Mouse (Mus musculus) neural tube, embryonic 15.5 days (tissue): ENCODE data around the gene Rab8b. TPM values are rescaled to one million over a fixed set of nuclear protein-coding genes. Genes with fewer than 3 reads are reported as not detected.
A peak's percentile ranks its signal among the peaks of the same experiment; 100 is the strongest.
"Not testable (repeated sequence)": the region's sequence is repeated elsewhere in the genome, so short reads cannot be mapped to it uniquely, and the experiment has no call there.

Experiments used
- ATAC-seq: fragments of 200-750 bp; cut with Nextera tagmentation; 2 replicates; pipeline ENCODE4 v1.8.0; 2017; ENCODE audit warnings: mild to moderate bottlenecking, moderate TSS enrichment, moderate library complexity; ENCODE audit not compliant: low FRiP score
- H3K27ac ChIP-seq: fragments of 300-500 bp; sonication (generic); replicated peaks from 2 replicates; pipeline ENCODE4 v1.5.1; 2015; ENCODE audit warnings: mild to moderate bottlenecking, inconsistent platforms
- H3K27me3 ChIP-seq: fragments of 300-500 bp; sonication (generic); replicated peaks from 2 replicates; pipeline ENCODE4 v1.6.1; 2015; ENCODE audit warnings: inconsistent platforms
- H3K36me3 ChIP-seq: fragments of 300-500 bp; sonication (generic); 2 replicates; pipeline ENCODE4 v1.6.1; 2015; ENCODE audit warnings: inconsistent platforms
- H3K4me1 ChIP-seq: fragments of 300-500 bp; sonication (generic); 2 replicates; pipeline ENCODE4 v1.6.1; 2015; ENCODE audit warnings: inconsistent platforms
- H3K4me2 ChIP-seq: fragments of 300-500 bp; sonication (generic); 2 replicates; pipeline ENCODE4 v1.6.1; 2015; ENCODE audit warnings: inconsistent platforms, mild to moderate bottlenecking, moderate library complexity
- H3K4me3 ChIP-seq: fragments of 300-500 bp; sonication (generic); replicated peaks from 2 replicates; pipeline ENCODE4 v1.5.1; 2015; ENCODE audit warnings: mild to moderate bottlenecking, inconsistent platforms
- H3K9ac ChIP-seq: fragments of 300-500 bp; sonication (generic); replicated peaks from 2 replicates; pipeline ENCODE4 v1.6.1; 2015; ENCODE audit warnings: mild to moderate bottlenecking, inconsistent platforms
- H3K9me3 ChIP-seq: fragments of 300-500 bp; sonication (generic); replicated peaks from 2 replicates; pipeline ENCODE4 v1.6.1; 2016; ENCODE audit warnings: inconsistent platforms
- WGBS: fragments of 180-500 bp; shearing (Covaris S2); methylation state at CpG from one replicate; pipeline ENCODE4 v1.1.7; 2015; ENCODE audit warnings: mixed read lengths; 5-methylcytosine and 5-hydroxymethylcytosine counted together
- polyA plus RNA-seq: library from polyadenylated mRNA; unstranded; fragments of >200 nt; fragmentation: Nextera tagmentation; extraction: Ambion mirVana; gene quantifications from 2 replicates; pipeline ENCODE4 v1.2.1, GENCODE M21; 2015

Rab8b gene
- polyA plus RNA-seq, 1 experiment from 2014 or later, result 30.8 TPM

DNA sequence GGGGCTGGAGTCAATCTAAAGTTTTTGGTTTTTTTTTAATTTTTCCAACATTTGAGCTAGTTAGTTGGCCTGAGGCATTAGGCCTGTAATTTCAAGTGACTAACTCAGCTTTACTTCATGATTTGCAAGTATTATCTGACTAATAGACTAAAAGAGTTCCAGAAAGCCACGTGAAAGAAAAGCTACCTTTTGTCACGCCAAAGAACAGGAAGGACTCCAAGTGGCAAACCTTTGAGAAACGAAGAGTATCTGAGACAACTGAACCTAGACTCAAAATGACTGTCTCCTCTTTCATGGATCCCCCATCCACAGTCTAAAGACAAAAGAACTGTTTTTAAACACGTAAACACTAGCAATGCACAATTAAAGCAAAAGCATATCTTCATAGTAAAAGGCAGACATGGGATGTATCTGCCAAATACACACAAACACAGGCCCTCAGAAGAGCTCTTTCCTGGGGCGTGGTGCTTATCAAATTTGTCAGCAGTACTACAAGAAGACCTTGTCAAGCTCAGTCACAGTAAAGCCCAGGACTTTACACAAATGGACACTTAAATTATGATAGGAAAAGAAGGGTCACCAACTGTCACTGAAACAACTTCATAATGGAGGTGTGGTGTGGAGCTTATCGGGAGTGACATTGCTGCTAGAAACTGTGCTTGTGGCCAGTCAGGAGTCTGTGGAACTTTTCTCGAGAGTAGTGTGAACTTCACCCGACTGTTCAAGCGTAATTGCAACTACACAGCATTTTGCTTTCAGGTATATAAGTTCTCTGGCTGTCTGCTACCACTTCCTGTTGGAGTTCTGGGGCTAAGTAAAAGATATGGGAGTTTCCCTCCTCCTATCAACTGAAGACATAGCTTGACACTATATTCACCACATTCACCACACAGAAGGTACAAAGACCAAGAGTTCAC, 3.4 kb downstream of the Rab8b start:
- ATAC-seq, result no peak
- Histone ChIP-seq H3K36me3 (no peaks in the 10 kb centered on the region), H3K9ac (no peak overlapping the region), H3K4me3 (no peak overlapping the region), H3K9me3 (no peaks in the 10 kb centered on the region), H3K27ac (no peak overlapping the region), H3K27me3 (no peaks in the 10 kb centered on the region), H3K4me1 (peaks cover 65% of the 10 kb centered on the region), H3K4me2 (no peak overlapping the region)
- 86% methylated on average over 9 of the region's 9 CpGs for WGBS

DNA sequence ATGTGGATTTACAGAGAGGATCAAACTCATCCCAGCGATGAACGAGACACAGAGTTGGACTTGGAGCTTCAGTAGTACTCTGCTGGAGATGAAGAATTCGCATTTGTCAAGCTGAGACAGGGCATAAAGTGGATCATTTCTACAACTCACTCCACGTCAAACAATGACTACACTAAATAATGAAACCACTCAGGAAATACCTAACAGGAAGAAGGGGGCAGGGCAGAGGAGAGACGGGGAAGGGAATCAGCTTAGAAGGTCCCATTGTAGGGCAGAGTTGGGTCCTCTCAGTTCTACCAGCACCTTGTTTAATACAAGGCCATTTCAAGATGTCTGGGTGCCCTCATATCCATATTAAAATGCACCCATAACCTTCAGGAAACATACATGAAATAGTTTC, 4.1 kb downstream of the Rab8b start:
- no peak for ATAC-seq
- Histone ChIP-seq H3K9ac (no peak overlapping the region), H3K9me3 (no peaks in the 10 kb centered on the region), H3K4me2 (no peak overlapping the region), H3K27me3 (no peaks in the 10 kb centered on the region), H3K4me1 (peaks cover 61% of the 10 kb centered on the region), H3K27ac (no peak overlapping the region), H3K36me3 (no peaks in the 10 kb centered on the region), H3K4me3 (no peak overlapping the region)
- 86% methylated on average over 5 of the region's 5 CpGs for WGBS

DNA sequence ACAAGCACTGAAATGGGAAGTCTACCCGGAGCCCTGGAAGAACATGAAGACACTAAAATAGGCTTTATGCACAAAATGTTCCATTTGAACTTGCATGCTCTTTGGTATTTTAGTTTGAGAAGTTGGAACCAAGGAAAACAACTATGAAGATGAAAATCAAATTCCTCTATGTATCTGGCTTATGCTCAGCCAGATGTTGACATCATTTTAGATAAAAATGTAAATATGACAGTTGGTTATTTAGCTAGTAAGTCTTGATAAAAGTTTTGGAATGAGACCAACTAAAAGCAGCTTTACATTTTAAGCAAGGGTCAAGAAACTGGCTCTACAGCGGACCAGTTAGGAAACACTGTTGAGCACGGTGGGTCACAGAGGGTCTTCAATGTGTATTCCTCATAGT, 4.9 kb downstream of the Rab8b start:
- ATAC-seq, result no peak
- H3K4me3 ChIP-seq, result no peak overlapping the region
- no peaks in the 10 kb centered on the region for H3K9me3 ChIP-seq
- no peaks in the 10 kb centered on the region for H3K36me3 ChIP-seq
- H3K4me2 ChIP-seq, result no peak overlapping the region
- no peak overlapping the region for H3K9ac ChIP-seq
- H3K27ac ChIP-seq, result no peak overlapping the region
- no peaks in the 10 kb centered on the region for H3K27me3 ChIP-seq
- 89% methylated on average over 3 of the region's 3 CpGs for WGBS
- H3K4me1 ChIP-seq, result peaks cover 66% of the 10 kb centered on the region

DNA sequence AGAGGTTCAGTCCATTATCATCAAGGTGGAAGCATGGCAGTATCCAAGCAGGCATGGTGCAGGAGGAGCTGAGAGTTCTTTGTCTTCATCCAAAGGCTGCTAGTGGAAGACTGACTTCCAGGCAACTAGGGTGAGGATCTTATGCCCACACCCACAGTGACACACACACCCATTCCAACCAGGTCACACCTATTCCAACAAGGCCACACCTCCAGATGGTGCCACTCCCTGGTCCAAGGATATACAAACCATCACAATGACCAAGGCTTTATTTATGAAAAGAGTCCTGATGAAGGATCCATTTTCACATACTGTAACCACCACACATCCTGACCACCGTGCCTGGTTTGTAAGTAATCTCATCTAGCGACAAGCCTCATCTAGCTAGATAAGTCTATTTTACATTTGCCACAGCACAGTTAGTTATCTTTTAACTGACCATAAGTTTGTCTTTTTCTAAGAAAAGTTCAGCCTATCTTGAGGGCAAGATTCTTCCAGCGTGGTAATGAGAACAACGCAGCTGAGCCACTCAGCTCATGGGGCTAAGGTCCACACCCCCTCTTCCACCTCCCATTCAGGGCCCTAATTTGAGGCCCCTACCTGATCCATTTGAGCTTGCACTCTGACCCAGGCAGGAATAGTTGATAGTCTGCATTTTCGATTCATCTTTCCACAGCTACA, 6.1 kb downstream of the Rab8b start:
- not testable (repeated sequence) for H3K4me3 ChIP-seq, H3K9ac ChIP-seq, H3K4me2 ChIP-seq, H3K36me3 ChIP-seq, H3K9me3 ChIP-seq, ATAC-seq, H3K27me3 ChIP-seq
- 96% methylated on average over 5 of the region's 5 CpGs for WGBS
- Histone ChIP-seq H3K4me1 (peaks cover 61% of the 10 kb centered on the region), H3K27ac (peak overlapping the region; percentile 56)

DNA sequence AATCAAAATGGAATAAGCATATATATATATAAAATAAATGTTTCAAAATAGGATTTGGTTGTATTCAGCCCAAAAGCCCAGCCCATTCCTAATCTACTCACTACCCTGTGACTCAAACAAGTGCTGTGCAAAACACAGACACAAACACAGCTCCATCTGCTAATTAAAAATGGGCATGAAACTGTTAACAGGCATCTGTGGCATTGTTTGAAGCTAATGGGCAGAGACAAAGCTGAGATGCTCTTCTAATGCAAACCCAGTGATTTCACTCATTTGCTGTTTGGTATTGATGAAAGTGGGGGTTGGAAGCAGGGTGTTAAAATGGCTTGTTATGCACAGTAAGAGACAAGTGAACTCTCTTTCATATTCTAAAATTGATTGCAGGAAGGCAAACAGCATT, 7.2 kb downstream of the Rab8b start:
- H3K4me1 ChIP-seq, result peaks cover 56% of the 10 kb centered on the region

DNA sequence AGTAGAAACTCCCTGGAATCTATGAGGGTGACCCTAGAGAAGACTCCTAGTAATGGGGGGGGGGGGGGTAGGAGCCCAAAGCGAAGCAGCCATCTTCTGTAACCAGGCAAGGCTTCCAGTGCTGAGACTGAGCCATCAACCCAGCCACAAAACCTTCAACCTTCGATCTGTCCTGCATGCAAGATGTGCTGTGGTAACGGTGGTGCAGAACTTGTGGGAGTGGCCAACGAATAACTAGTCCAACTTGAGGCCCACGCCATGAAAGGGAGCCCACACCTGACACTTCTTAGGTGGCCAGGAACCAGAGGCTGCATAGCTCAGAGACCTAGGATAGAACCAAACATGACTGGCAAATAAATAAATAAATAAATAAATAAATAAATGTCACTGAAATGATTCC, 8.8 kb downstream of the Rab8b start:
- H3K27ac ChIP-seq, result no peak overlapping the region
- no peak overlapping the region for H3K4me2 ChIP-seq
- WGBS, result 98% methylated on average over 5 of the region's 5 CpGs
- H3K4me1 ChIP-seq, result peaks cover 51% of the 10 kb centered on the region
- H3K36me3 ChIP-seq, result no peaks in the 10 kb centered on the region
- H3K9me3 ChIP-seq, result no peaks in the 10 kb centered on the region
- ATAC-seq, result no peak
- H3K9ac ChIP-seq, result no peak overlapping the region
- H3K4me3 ChIP-seq, result no peak overlapping the region
- no peaks in the 10 kb centered on the region for H3K27me3 ChIP-seq

More for the DNA sequence above, 7.2 kb downstream of the Rab8b start:
- Histone ChIP-seq H3K9me3 (no peaks in the 10 kb centered on the region), H3K27ac (peak overlapping the region; percentile 56), H3K36me3 (no peaks in the 10 kb centered on the region), H3K9ac (no peak overlapping the region), H3K4me2 (no peak overlapping the region), H3K27me3 (no peaks in the 10 kb centered on the region), H3K4me3 (no peak overlapping the region)
- ATAC-seq, result peak; percentile 46; the same call in 1 of the 2 replicates

DNA sequence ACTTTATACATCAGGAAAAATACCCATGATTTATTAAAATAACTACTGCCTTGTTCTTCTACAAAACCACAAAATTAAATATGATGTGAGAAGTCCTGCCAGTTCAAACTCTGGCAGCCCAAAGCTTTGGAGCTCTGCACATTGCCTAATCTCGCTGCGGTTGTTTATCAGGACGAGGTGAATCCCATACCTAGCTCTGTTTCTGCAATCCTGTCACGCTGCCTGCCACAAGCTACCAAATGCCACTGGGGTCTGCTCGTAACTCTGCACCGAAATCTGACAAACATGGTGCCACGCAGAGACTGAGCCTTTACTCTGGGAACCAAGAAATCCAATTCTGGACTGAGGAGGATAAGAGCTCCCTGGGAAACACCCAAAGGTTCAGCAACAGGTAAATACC, 9.6 kb downstream of the Rab8b start:
- Histone ChIP-seq H3K27ac (no peak overlapping the region), H3K36me3 (no peaks in the 10 kb centered on the region), H3K27me3 (no peaks in the 10 kb centered on the region), H3K9me3 (no peaks in the 10 kb centered on the region), H3K4me1 (peaks cover 48% of the 10 kb centered on the region), H3K4me3 (no peak overlapping the region), H3K4me2 (no peak overlapping the region), H3K9ac (no peak overlapping the region)
- no peak for ATAC-seq
- 87% methylated on average over 7 of the region's 7 CpGs for WGBS

DNA sequence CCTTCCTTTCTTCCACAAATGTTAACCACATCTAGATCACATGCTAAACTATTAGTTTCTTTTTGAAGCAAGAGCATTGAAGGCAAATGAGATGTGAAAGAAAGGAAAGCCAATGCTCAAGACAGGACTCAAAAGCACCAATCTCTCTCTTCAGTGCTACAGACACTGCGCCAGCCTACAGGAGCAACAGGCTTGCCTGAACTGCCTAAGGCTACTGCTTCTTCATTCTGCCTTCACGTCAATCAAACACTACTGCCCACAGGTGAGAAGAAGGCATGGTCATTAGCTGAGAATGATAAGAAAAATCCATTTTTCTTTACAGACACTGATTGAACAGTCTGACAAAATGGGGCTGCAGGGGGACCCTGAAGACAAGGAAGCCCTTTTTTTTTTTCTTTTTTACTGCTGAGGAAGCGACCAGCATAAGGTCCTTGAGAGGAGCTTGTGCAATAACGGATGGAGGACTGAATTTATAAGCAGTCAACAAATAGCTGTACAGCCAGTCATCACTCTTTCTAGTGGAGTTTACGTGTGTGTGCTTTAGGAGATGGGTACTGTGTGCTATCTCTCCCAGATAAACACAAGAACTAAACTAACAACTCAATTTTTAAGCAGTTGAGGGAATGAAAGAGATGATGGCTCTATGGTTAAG, 11.6 kb downstream of the Rab8b start:
- no peaks in the 10 kb centered on the region for H3K36me3 ChIP-seq
- peaks cover 44% of the 10 kb centered on the region for H3K4me1 ChIP-seq
- no peaks in the 10 kb centered on the region for H3K9me3 ChIP-seq
- no peak overlapping the region for H3K4me2 ChIP-seq
- no peak for ATAC-seq
- WGBS, result 89% methylated on average over 5 of the region's 5 CpGs
- 0 out of 2 replicates have a peak overlapping the region, but pooled peaks have one; percentile 41 for H3K27ac ChIP-seq
- H3K27me3 ChIP-seq, result no peaks in the 10 kb centered on the region
- no peak overlapping the region for H3K9ac ChIP-seq
- H3K4me3 ChIP-seq, result no peak overlapping the region

DNA sequence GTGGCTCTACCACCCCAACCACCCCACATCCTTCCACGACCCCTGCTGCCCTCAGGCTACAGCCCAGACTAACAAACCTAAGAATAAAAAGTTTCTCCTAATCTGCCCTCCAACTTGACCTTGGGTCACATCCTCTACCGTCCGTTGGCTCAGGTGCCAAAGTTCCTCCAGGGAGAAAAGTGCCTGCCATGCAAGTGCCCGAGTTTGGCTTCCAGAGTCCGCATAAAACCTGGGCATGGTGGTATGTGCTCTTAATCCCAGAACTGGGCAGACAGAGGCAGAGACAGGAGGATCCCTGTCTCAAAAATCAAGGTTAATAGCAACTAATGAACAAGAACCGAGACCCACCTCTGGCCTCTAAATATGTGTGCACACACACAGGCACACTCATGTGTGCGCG, 12.4 kb downstream of the Rab8b start:
- H3K4me1 ChIP-seq, result peaks cover 42% of the 10 kb centered on the region
- no peaks in the 10 kb centered on the region for H3K36me3 ChIP-seq
- no peak overlapping the region for H3K27ac ChIP-seq
- no peaks in the 10 kb centered on the region for H3K27me3 ChIP-seq
- WGBS, result 92% methylated on average over 8 of the region's 8 CpGs
- H3K4me2 ChIP-seq, result no peak overlapping the region
- ATAC-seq, result no peak
- H3K9me3 ChIP-seq, result no peaks in the 10 kb centered on the region
- no peak overlapping the region for H3K9ac ChIP-seq
- H3K4me3 ChIP-seq, result no peak overlapping the region

DNA sequence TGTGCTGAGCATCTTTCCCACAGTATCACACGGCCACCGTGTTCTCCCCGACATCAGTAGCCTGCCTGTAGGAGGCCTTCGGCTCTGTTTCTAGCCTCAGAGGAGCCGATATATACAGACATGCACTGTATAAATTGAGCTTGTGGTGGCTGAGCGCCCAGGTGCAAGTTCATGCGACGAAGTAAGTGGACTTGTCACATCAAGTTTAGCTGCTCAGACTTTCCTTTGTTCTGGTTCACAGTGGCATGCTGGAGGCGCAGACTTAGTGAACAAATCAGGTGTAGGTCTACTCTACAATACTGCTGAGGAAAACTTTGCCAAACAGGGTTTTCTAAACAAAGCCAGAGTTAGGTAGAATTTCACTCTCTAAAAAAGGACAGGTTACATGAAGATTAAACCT, 13.5 kb downstream of the Rab8b start:
- Histone ChIP-seq H3K9ac (no peak overlapping the region), H3K4me3 (no peak overlapping the region), H3K27me3 (no peaks in the 10 kb centered on the region), H3K4me1 (peaks cover 33% of the 10 kb centered on the region), H3K36me3 (no peaks in the 10 kb centered on the region), H3K9me3 (no peaks in the 10 kb centered on the region), H3K4me2 (no peak overlapping the region), H3K27ac (no peak overlapping the region)
- no peak for ATAC-seq
- WGBS, result 77% methylated on average over 9 of the region's 9 CpGs

DNA sequence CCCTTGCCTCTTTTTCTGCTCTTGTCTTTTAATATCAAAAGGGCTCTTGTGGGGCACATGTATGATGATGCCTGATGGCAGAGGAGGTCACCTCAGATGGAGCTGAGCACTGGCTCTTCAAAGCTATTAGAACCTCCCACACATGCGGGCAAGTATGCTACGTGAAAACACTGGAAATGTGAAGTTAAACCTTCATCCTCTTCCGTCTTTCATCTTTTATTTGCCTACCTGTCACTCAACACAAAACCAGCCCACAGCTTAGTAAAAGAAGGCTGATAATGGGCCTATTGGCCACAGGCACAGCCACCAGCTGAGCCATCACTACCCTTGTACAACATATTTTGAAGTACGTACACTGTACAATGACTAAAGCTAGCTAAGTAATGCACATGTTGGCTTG, 20.0 kb downstream of the Rab8b start:
- no peaks in the 10 kb centered on the region for H3K27me3 ChIP-seq
- H3K9me3 ChIP-seq, result no peaks in the 10 kb centered on the region
- WGBS, result 88% methylated on average over 4 of the region's 4 CpGs
- peaks cover 20% of the 10 kb centered on the region; the same call in 1 of the 2 replicates for H3K4me1 ChIP-seq
- H3K4me2 ChIP-seq, result no peak overlapping the region
- no peak overlapping the region for H3K27ac ChIP-seq
- ATAC-seq, result no peak
- H3K4me3 ChIP-seq, result no peak overlapping the region
- no peaks in the 10 kb centered on the region for H3K36me3 ChIP-seq
- H3K9ac ChIP-seq, result no peak overlapping the region
